Mouse (Mus musculus) hindbrain, embryonic 16.5 days (tissue): ENCODE data around the gene Ing4. TPM values are rescaled to one million over a fixed set of nuclear protein-coding genes. Genes with fewer than 3 reads are reported as not detected.

ENCODE experiments used
- ATAC-seq: fragments of 200-750 bp; cut with Nextera tagmentation; 2 replicates; pipeline ENCODE4 v1.8.0; 2017; ENCODE audit warnings: moderate TSS enrichment, moderate library complexity
- H3K27ac ChIP-seq: fragments of 300-500 bp; sonication (generic); 2 replicates; pipeline ENCODE4 v1.5.1; 2014; ENCODE audit warnings: low read depth, mild to moderate bottlenecking, control low read depth, low read length, moderate library complexity
- H3K27me3 ChIP-seq: fragments of 300-500 bp; sonication (generic); replicated peaks from 2 replicates; pipeline ENCODE4 v1.6.1; 2014; ENCODE audit warnings: low read length; ENCODE audit not compliant: control insufficient read depth, insufficient read depth
- H3K36me3 ChIP-seq: fragments of 300-500 bp; sonication (generic); 2 replicates; pipeline ENCODE4 v1.6.1; 2014; ENCODE audit warnings: mild to moderate bottlenecking, low read length, moderate library complexity, mixed read lengths; ENCODE audit not compliant: control insufficient read depth, insufficient read depth
- H3K4me1 ChIP-seq: fragments of 300-500 bp; sonication (generic); 2 replicates; pipeline ENCODE4 v1.6.1; 2014; ENCODE audit warnings: low read depth, low read length; ENCODE audit not compliant: control insufficient read depth, insufficient read depth
- H3K4me2 ChIP-seq: fragments of 300-500 bp; sonication (generic); 2 replicates; pipeline ENCODE4 v1.6.1; 2014; ENCODE audit warnings: mild to moderate bottlenecking, low read length, control low read depth, moderate library complexity
- H3K4me3 ChIP-seq: fragments of 300-500 bp; sonication (generic); 2 replicates; pipeline ENCODE4 v1.5.1; 2014; ENCODE audit warnings: mild to moderate bottlenecking, low read length, control low read depth, moderate library complexity
- H3K9ac ChIP-seq: fragments of 300-500 bp; sonication (generic); 2 replicates; pipeline ENCODE4 v1.6.1; 2014; ENCODE audit warnings: low read depth, mild to moderate bottlenecking, control low read depth, low read length, moderate library complexity
- H3K9me3 ChIP-seq: fragments of 300-500 bp; sonication (generic); 2 replicates; pipeline ENCODE4 v1.6.1; 2014; ENCODE audit warnings: mild to moderate bottlenecking, low read length, moderate library complexity; ENCODE audit not compliant: control insufficient read depth
- WGBS: fragments of 180-500 bp; shearing (Covaris S2); extraction: QIAGEN DNeasy Blood & Tissue Kit; methylation state at CpG from one replicate; pipeline ENCODE4 v1.1.7; 2014; 5-methylcytosine and 5-hydroxymethylcytosine counted together
- polyA plus RNA-seq: library from polyadenylated mRNA; unstranded; fragments of >200 nt; fragmentation: Nextera tagmentation; extraction: Ambion mirVana; gene quantifications from 2 replicates; pipeline ENCODE4 v1.2.1, GENCODE M21; 2015

Ing4 gene
- polyA plus RNA-seq, 1 experiment from 2014 or later, result 133 TPM

DNA sequence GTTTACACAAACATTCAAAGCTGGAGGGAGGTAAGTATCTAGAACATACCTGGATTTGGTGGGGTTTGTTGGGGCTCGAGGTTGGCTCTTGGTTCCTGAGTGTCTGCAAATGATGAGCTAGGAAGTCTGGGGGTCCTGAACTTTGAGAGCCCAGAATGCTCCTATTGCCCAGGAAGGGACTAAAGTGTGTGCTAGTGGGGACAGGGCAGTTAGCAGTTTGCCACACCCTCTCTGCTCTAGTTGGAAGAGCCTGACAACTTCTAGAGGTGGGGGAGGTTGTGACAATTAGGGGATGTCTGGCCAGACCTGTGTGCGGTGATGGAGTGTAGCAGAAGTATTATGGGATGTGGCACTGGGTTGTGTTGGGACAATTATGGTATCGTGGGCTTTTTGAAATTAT is 55.3 kb downstream of the Ing4 start:
- no peaks in the 10 kb centered on the region for H3K27me3 ChIP-seq
- H3K4me2 ChIP-seq, result no peak overlapping the region
- no peaks in the 10 kb centered on the region for H3K36me3 ChIP-seq
- 65% methylated on average over 3 of the region's 3 CpGs for WGBS
- ATAC-seq, result no peak
- no peaks in the 10 kb centered on the region for H3K9me3 ChIP-seq
- H3K27ac ChIP-seq, result peak overlapping the region; percentile 95; the same call in 1 of the 2 replicates
- no peak overlapping the region for H3K9ac ChIP-seq
- H3K4me3 ChIP-seq, result no peak overlapping the region
- H3K4me1 ChIP-seq, result peaks cover 40% of the 10 kb centered on the region

DNA sequence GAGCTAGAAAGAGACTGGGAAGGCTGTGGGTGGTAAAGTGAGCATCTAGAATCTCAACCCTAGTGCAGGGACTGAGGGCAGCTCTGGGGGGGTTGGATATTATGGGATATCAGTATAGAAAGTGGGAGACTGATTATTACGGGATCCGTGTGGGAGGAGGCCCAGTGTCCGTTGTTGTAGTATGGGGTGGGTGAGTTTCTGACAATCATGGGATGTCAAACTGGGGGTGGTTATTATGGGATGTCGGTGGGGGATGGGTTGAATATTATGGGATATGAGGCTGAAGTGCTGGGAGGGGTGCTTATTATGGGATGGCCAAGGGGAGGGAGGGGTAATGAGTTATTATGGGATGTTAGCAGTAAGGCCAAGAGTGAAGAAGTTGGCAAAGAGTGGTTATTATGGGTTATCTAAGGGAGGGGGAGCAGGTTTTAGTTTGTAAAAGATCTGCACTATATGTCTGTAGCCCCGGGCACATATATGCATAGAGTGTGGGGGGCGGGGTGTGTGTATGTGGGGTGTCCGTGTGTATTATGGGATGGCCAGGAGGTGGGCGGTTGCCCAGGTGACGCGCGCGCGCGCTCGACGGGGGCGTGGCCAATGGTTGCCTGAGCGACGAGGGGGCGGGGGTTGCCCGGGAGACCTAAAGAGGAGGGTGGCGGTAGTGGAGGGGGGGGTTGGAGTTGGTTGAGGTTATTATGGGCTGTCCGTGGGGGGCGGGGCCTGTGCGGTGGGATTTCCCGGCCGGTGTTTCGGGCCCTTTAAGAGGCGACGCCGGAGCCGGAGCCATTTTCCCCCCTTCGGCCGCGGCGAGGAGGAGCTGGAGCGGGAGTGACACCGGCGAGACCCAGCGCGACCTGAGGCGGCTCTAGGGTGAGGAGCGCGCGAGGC is 56.1 kb downstream of the Ing4 start, which contains the start of gene Chd4:
Gene Chd4, plus strand, starts transcription at position 591 of the 888 bp plus-strand sequence.
- Histone ChIP-seq H3K9me3 (no peaks in the 10 kb centered on the region), H3K4me3 (peak within 1 kb of the TSS; percentile 86), H3K27me3 (no peaks in the 10 kb centered on the region), H3K4me2 (peak within 1 kb of the TSS; percentile 91), H3K27ac (peak within 1 kb of the TSS; percentile 95), H3K4me1 (peaks cover 37% of the 10 kb centered on the region), H3K9ac (peak within 1 kb of the TSS; percentile 95), H3K36me3 (peaks cover 6% of the 10 kb centered on the region; the same call in 1 of the 2 replicates)
- ATAC-seq, result peak; percentile 79
- WGBS, result 1% methylated on average over 44 of the region's 45 CpGs

DNA sequence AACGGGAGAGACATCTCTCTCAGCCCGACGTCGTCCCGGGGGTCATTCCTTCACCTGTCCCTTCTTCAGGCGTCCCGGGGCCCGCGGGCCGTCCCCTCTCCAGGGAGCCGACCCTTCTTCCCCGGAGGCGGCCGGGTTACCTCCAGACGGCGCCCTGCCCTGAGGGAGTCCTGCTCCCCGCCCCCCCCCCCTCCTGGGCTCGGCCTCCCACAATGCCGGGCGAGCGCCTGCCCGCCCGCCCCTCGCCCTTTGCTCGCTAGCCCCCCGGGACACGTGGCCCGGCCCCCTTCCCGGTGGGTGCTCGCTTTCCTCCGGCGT is 56.7 kb downstream of the Ing4 start:
- Histone ChIP-seq H3K27ac (peak overlapping the region; percentile 95), H3K9me3 (no peaks in the 10 kb centered on the region), H3K36me3 (peaks cover 12% of the 10 kb centered on the region), H3K4me2 (peak overlapping the region; percentile 91), H3K27me3 (no peaks in the 10 kb centered on the region), H3K4me3 (peak overlapping the region; percentile 86), H3K9ac (peak overlapping the region; percentile 95), H3K4me1 (peaks cover 35% of the 10 kb centered on the region)
- no peak for ATAC-seq
- 0% methylated on average over 20 of the region's 32 CpGs for WGBS

GRCm38 (mm10) chr6:125096597-125097345 is 57.2 kb downstream of the Ing4 start:
- ATAC-seq, result peak; percentile 48
- Histone ChIP-seq H3K27me3 (no peaks in the 10 kb centered on the region), H3K4me1 (peaks cover 35% of the 10 kb centered on the region), H3K36me3 (peaks cover 17% of the 10 kb centered on the region), H3K4me2 (peak overlapping the region; percentile 91), H3K9me3 (no peaks in the 10 kb centered on the region), H3K27ac (peak overlapping the region; percentile 95), H3K9ac (peak overlapping the region; percentile 95), H3K4me3 (peak overlapping the region; percentile 86)
- WGBS, result 0% methylated on average over 40 of the region's 44 CpGs

GRCm38 (mm10) chr6:125097346-125097689 is 57.8 kb downstream of the Ing4 start:
- Histone ChIP-seq H3K27ac (peak overlapping the region; percentile 95), H3K9me3 (no peaks in the 10 kb centered on the region), H3K36me3 (peaks cover 20% of the 10 kb centered on the region), H3K27me3 (no peaks in the 10 kb centered on the region), H3K4me2 (peak overlapping the region; percentile 91), H3K4me3 (peak overlapping the region; percentile 86), H3K4me1 (peaks cover 35% of the 10 kb centered on the region), H3K9ac (peak overlapping the region; percentile 95)
- 1% methylated on average over 12 of the region's 12 CpGs for whole genome bisulfite sequencing
- peak; percentile 5 for ATAC-seq

DNA sequence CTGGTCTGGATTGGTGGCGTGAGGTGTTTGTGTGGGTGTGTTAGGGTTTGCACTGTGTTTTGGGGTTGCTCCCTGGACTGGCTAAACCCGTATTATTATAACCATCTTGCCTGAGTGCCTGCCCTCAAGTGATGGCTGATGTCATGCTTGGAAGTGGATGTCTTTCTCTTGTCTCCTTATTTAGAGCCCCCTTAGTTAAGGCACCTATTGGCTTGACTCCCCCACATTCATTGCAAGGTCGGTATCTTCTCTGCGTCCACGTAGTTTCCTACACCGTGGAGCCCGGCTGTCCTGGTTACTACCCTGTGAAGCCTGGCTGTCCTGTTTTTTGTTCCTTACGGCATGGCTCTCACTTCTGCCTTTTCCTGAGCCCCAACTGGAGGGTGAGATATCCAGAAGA is 58.4 kb downstream of the Ing4 start:
- H3K4me3 ChIP-seq, result peak overlapping the region; percentile 86
- ATAC-seq, result no peak
- peak overlapping the region; percentile 91 for H3K4me2 ChIP-seq
- H3K9me3 ChIP-seq, result no peaks in the 10 kb centered on the region
- H3K27ac ChIP-seq, result no peak overlapping the region
- peaks cover 27% of the 10 kb centered on the region for H3K36me3 ChIP-seq
- peak overlapping the region; percentile 95 for H3K9ac ChIP-seq
- no peaks in the 10 kb centered on the region for H3K27me3 ChIP-seq
- peaks cover 35% of the 10 kb centered on the region for H3K4me1 ChIP-seq
- WGBS, result 51% methylated on average over 8 of the region's 8 CpGs

- Histone ChIP-seq H3K4me3 (peak overlapping the region; percentile 86), H3K27ac (peak overlapping the region; percentile 14; the same call in 1 of the 2 replicates), H3K4me2 (peak overlapping the region; percentile 91), H3K36me3 (peaks cover 28% of the 10 kb centered on the region), H3K27me3 (no peaks in the 10 kb centered on the region), H3K9ac (peak overlapping the region; percentile 95), H3K4me1 (peaks cover 35% of the 10 kb centered on the region), H3K9me3 (no peaks in the 10 kb centered on the region)
- no peak for ATAC-seq
- 34% methylated on average over 3 of the region's 3 CpGs for WGBS
Measured at GRCm38 (mm10) chr6:125098513-125098912, 59.0 kb downstream of the Ing4 start.
